Mouse (Mus musculus) G1E (cell line): Measurements from ENCODE around the gene 2610507B11Rik. TPM values are rescaled to one million over a fixed set of nuclear protein-coding genes. Genes with fewer than 3 reads are reported as not detected.
A peak's percentile ranks its signal among the peaks of the same experiment; 100 is the strongest.
"Not testable (repeated sequence)": the region's sequence is repeated elsewhere in the genome, so short reads cannot be mapped to it uniquely, and the experiment has no call there.

Experiments
- ATAC-seq: 2 replicates; pipeline ENCODE4 v1.8.0; 2016; ENCODE audit warnings: mild to moderate bottlenecking; ENCODE audit not compliant: insufficient number of reproducible peaks, poor library complexity, low FRiP score, severe bottlenecking; ENCODE audit errors: extremely low read depth
- DNase-seq: peaks from one replicate; pipeline ENCODE4 v3.0.0; 2012; ENCODE audit warnings: low spot score
- H3K27me3 ChIP-seq: 2 replicates; pipeline ENCODE4 v1.6.1; 2012; ENCODE audit warnings: mild to moderate bottlenecking, low read length, inconsistent platforms; ENCODE audit not compliant: insufficient read depth
- H3K36me3 ChIP-seq: replicated peaks from 2 replicates; pipeline ENCODE3; 2012; ENCODE audit warnings: mild to moderate bottlenecking, inconsistent platforms
- H3K4me1 ChIP-seq: 2 replicates; pipeline ENCODE4 v1.6.1; 2012; ENCODE audit warnings: low read depth, low read length, inconsistent platforms, mixed read lengths; ENCODE audit not compliant: insufficient read depth
- H3K4me3 ChIP-seq: 2 replicates; pipeline ENCODE4 v1.5.1; 2012; ENCODE audit warnings: low read depth, mild to moderate bottlenecking, inconsistent platforms, low read length, moderate library complexity, mixed read lengths
- H3K9me3 ChIP-seq: replicated peaks from 2 replicates; pipeline ENCODE4 v1.6.1; 2012; ENCODE audit warnings: inconsistent platforms
- CTCF ChIP-seq: IDR thresholded peaks from 2 replicates; pipeline ENCODE4 v1.5.1; 2012; ENCODE audit warnings: low read depth, low read length, inconsistent platforms, mixed read lengths
- GATA1 ChIP-seq: IDR thresholded peaks from 2 replicates; pipeline ENCODE4 v1.6.1; 2012; ENCODE audit warnings: borderline replicate concordance, low read length, inconsistent platforms, mixed read lengths
- GATA2 ChIP-seq: IDR thresholded peaks from 2 replicates; pipeline ENCODE4 v1.6.1; 2012; ENCODE audit warnings: low read depth, low read length, inconsistent platforms, borderline replicate concordance
- POLR2AphosphoS5 ChIP-seq: IDR thresholded peaks from 2 replicates; pipeline ENCODE4 v1.6.1; 2012; ENCODE audit warnings: low read depth, low read length, inconsistent platforms; ENCODE audit not compliant: insufficient replicate concordance
- TAL1 ChIP-seq: conservative IDR thresholded peaks from 2 replicates; pipeline ENCODE4 v1.6.1; 2012; ENCODE audit warnings: low read depth, low read length, inconsistent platforms, mixed read lengths
- polyA plus RNA-seq: library from polyadenylated mRNA; stranded (reverse); fragments of >175 nt; gene quantifications from 2 replicates; pipeline ENCODE4 v1.2.3, GENCODE M21; 2012
- total RNA-seq, 2 experiments: library from RNA; stranded (forward) in 1 of 2; stranded (reverse) in 1 of 2; fragments of 200-1000 nt in 1 of 2; fragments of >200 nt in 1 of 2; fragmentation: Nextera tagmentation in 1 of 2; gene quantifications; 2 replicates each; pipeline ENCODE4 v1.2.3; 2014 to 2017

Gene 2610507B11Rik
- total and polyA plus RNA-seq, 3 experiments: 55.8 to 113 (median 70.6) TPM

- DNase-seq (no peak), ATAC-seq (no peak; the same call in 1 of the 2 replicates)
- H3K9me3 ChIP-seq: no peaks in the 10 kb centered on the region
- TF ChIP-seq POLR2AphosphoS5: no peak
- TF ChIP-seq GATA2: no peak
- no peak for TF ChIP-seq GATA1
- no peak for TF ChIP-seq TAL1
- no peak for TF ChIP-seq CTCF
- H3K4me3 ChIP-seq: peak overlapping the region; percentile 98; the same call in 1 of the 2 replicates
- no peaks in the 10 kb centered on the region for H3K27me3 ChIP-seq
- peaks cover 13% of the 10 kb centered on the region for H3K4me1 ChIP-seq
- H3K36me3 ChIP-seq: peaks cover 30% of the 10 kb centered on the region
These were observed 878 bp upstream of the 2610507B11Rik start for GRCm38 (mm10) chr11:78260489-78261258.

- peaks cover 13% of the 10 kb centered on the region for H3K4me1 ChIP-seq
- H3K9me3 ChIP-seq: no peaks in the 10 kb centered on the region
- DNase-seq (peak; percentile 19), ATAC-seq (no peak)
- H3K36me3 ChIP-seq: peaks cover 43% of the 10 kb centered on the region
- H3K27me3 ChIP-seq: no peaks in the 10 kb centered on the region
- peak overlapping the region; percentile 98; the same call in 1 of the 2 replicates for H3K4me3 ChIP-seq
- TF ChIP-seq GATA2 (no peak), CTCF (peak; percentile 47; the same call in 1 of the 2 replicates)
These were observed 998 bp downstream of the 2610507B11Rik start for GRCm38 (mm10) chr11:78262550-78262949.

- Histone ChIP-seq H3K9me3 (no peaks in the 10 kb centered on the region), H3K4me3 (no peak overlapping the region), H3K4me1 (peaks cover 13% of the 10 kb centered on the region), H3K27me3 (no peaks in the 10 kb centered on the region), H3K36me3 (peaks cover 72% of the 10 kb centered on the region)
- no peak for ATAC-seq
- no peak for TF ChIP-seq TAL1
- TF ChIP-seq POLR2AphosphoS5: no peak
- no peak for TF ChIP-seq GATA2
- TF ChIP-seq CTCF: no peak
- TF ChIP-seq GATA1: no peak
- DNase-seq: no peak
These were observed 4.0 kb downstream of the 2610507B11Rik start for GRCm38 (mm10) chr11:78265571-78265970.

GRCm38 (mm10) chr11:78271986-78272385 is 10.4 kb downstream of the 2610507B11Rik start:
- H3K27me3 ChIP-seq: no peaks in the 10 kb centered on the region
- H3K4me1 ChIP-seq: peaks cover 5% of the 10 kb centered on the region
- no peak overlapping the region for H3K4me3 ChIP-seq
- no peaks in the 10 kb centered on the region for H3K9me3 ChIP-seq
- ATAC-seq: no peak
- peaks cover 97% of the 10 kb centered on the region for H3K36me3 ChIP-seq
- TF ChIP-seq TAL1: no peak
- TF ChIP-seq GATA2: no peak
- DNase-seq: no peak

- no peak overlapping the region for H3K4me3 ChIP-seq
- H3K4me1 ChIP-seq: peaks cover 5% of the 10 kb centered on the region
- no peaks in the 10 kb centered on the region for H3K27me3 ChIP-seq
- no peak for DNase-seq
- ATAC-seq: no peak
- no peak for TF ChIP-seq CTCF
- TF ChIP-seq TAL1: no peak
- no peak for TF ChIP-seq GATA1
- no peak for TF ChIP-seq GATA2
- TF ChIP-seq POLR2AphosphoS5: no peak
- H3K36me3 ChIP-seq: peaks cover 100% of the 10 kb centered on the region
- H3K9me3 ChIP-seq: no peaks in the 10 kb centered on the region
These were observed 14.0 kb downstream of the 2610507B11Rik start for GRCm38 (mm10) chr11:78275596-78275995.

GRCm38 (mm10) chr11:78276169-78276568 is 14.6 kb downstream of the 2610507B11Rik start:
- not testable (repeated sequence) for H3K9me3 ChIP-seq, H3K4me3 ChIP-seq, H3K27me3 ChIP-seq, H3K4me1 ChIP-seq, DNase-seq, ATAC-seq
- peaks cover 100% of the 10 kb centered on the region for H3K36me3 ChIP-seq

GRCm38 (mm10) chr11:78278853-78279252 is 17.3 kb downstream of the 2610507B11Rik start:
- Histone ChIP-seq H3K36me3 (peaks cover 99% of the 10 kb centered on the region), H3K4me1 (peaks cover 4% of the 10 kb centered on the region), H3K9me3 (no peaks in the 10 kb centered on the region), H3K27me3 (no peaks in the 10 kb centered on the region), H3K4me3 (no peak overlapping the region)
- TF ChIP-seq GATA1: no peak
- no peak for TF ChIP-seq TAL1
- TF ChIP-seq CTCF: no peak
- no peak for TF ChIP-seq GATA2
- TF ChIP-seq POLR2AphosphoS5: no peak
- no peak for ATAC-seq
- DNase-seq: no peak
